ENCODE assay signal across 25 mouse cellular contexts in genomic region chr16:35788330-35788729, GRCm38 (mm10). TPM values are rescaled to one million over a fixed set of nuclear protein-coding genes. Genes with fewer than 3 reads are reported as not detected.
DNase-seq lines count a peak whose midpoint lies in the region; ATAC-seq and TF ChIP-seq lines count a peak whose summit lies in the region.
"Had no signal": no experiment of that assay in that cellular context is flagged by ENCODE, and none has a peak within 500 bp of the region (broad histone marks: within the 10 kb centered on the region; RNA-seq: fewer than 3 reads in every experiment).

No protein-coding gene starts in this region.

- ATAC-seq in hindbrain, embryonic 13.5 days (ENCODE audit: low FRiP score), result no peak
- ATAC-seq in hindbrain, embryonic 16.5 days, result no peak
- ATAC-seq in heart, embryonic 16.5 days (replicated peaks; ENCODE audit: extremely low read depth, insufficient read depth, low FRiP score), result peak; percentile 85
- ATAC-seq: forebrain, embryonic 14.5 days; midbrain, embryonic 16.5 days had no signal

- H3K9me3 ChIP-seq in hindbrain, embryonic 13.5 days, result no peaks in the 10 kb centered on the region
- no peaks in the 10 kb centered on the region for H3K9me3 ChIP-seq in hindbrain, embryonic 16.5 days (ENCODE audit: control insufficient read depth, low read length)
- H3K9me3 ChIP-seq in heart, embryonic 16.5 days (replicated peaks; ENCODE audit: control insufficient read depth, low read length), result no peaks in the 10 kb centered on the region
- H3K9me3 ChIP-seq in limb, embryonic 10.5 days (replicated peaks), result no peaks in the 10 kb centered on the region
- H3K9me3 ChIP-seq: embryonic facial prominence, embryonic 12.5 days; G1E; limb, embryonic 13.5 days; lung, embryonic 15.5 days; neural tube, embryonic 13.5 days had no signal

- no peak for TF ChIP-seq CTCF in gastrocnemius, adult 2 months (IDR thresholded peaks at IDR 0.05)

- peak; percentile 35 for DNase-seq in gastrocnemius, adult 2 months
- DNase-seq in gastrocnemius, postnatal 10 days, result no peak
- no peak for DNase-seq in adrenal gland, postnatal 10 days
- DNase-seq in limb, embryonic 10.5 days (ENCODE audit: low spot score), result no peak
- DNase-seq: adrenal gland, adult 8-10 months; cerebellum, adult 11 months; cerebellum, adult 9-10 months; cerebellum, postnatal 36 days; kidney, adult 11 months; kidney, postnatal 14 days; layer of hippocampus, adult 9-11 months; thymus, postnatal 4 days had no signal

- intact Hi-C loops in gastrocnemius, adult 2 months (cut with DNase I), result no loop called here

- peaks cover 14% of the 10 kb centered on the region; the same call in 1 of the 2 replicates for H3K36me3 ChIP-seq in hindbrain, embryonic 13.5 days
- H3K36me3 ChIP-seq in hindbrain, embryonic 16.5 days (ENCODE audit: control insufficient read depth, insufficient read depth, low read length), result peaks cover 8% of the 10 kb centered on the region
- H3K36me3 ChIP-seq in heart, embryonic 16.5 days (ENCODE audit: control insufficient read depth, insufficient read depth), result peaks cover 3% of the 10 kb centered on the region; the same call in 1 of the 2 replicates
- H3K36me3 ChIP-seq in limb, embryonic 10.5 days, result peaks cover 40% of the 10 kb centered on the region

- H3K9ac ChIP-seq in hindbrain, embryonic 13.5 days, result no peak overlapping the region
- H3K9ac ChIP-seq in hindbrain, embryonic 16.5 days (ENCODE audit: low read depth, low read length), result no peak overlapping the region
- no peak overlapping the region for H3K9ac ChIP-seq in heart, embryonic 16.5 days (ENCODE audit: low read length)
- H3K9ac ChIP-seq: embryonic facial prominence, embryonic 12.5 days; limb, embryonic 13.5 days; lung, embryonic 15.5 days; neural tube, embryonic 13.5 days had no signal

- WGBS in hindbrain, embryonic 13.5 days, result 96% methylated on average over 6 of the region's 6 CpGs
- 89% methylated on average over 6 of the region's 6 CpGs for WGBS in hindbrain, embryonic 16.5 days
- 55% methylated on average over 6 of the region's 6 CpGs for WGBS in heart, embryonic 16.5 days
- WGBS in limb, embryonic 10.5 days, result 96% methylated on average over 6 of the region's 6 CpGs

- H3K4me1 ChIP-seq in hindbrain, embryonic 13.5 days (replicated peaks), result peaks cover 11% of the 10 kb centered on the region
- no peaks in the 10 kb centered on the region for H3K4me1 ChIP-seq in hindbrain, embryonic 16.5 days (ENCODE audit: control insufficient read depth, insufficient read depth, low read depth, low read length)
- peaks cover 5% of the 10 kb centered on the region for H3K4me1 ChIP-seq in heart, embryonic 16.5 days (ENCODE audit: control insufficient read depth, insufficient read depth, low read length)
- H3K4me1 ChIP-seq in limb, embryonic 10.5 days, result no peaks in the 10 kb centered on the region
- H3K4me1 ChIP-seq: embryonic facial prominence, embryonic 12.5 days; limb, embryonic 13.5 days; lung, embryonic 15.5 days had no signal

- no peaks in the 10 kb centered on the region for H3K27me3 ChIP-seq in hindbrain, embryonic 13.5 days
- no peaks in the 10 kb centered on the region for H3K27me3 ChIP-seq in hindbrain, embryonic 16.5 days (replicated peaks; ENCODE audit: control insufficient read depth, insufficient read depth, low read length)
- H3K27me3 ChIP-seq in heart, embryonic 16.5 days (ENCODE audit: control insufficient read depth, insufficient read depth, low read length), result no peaks in the 10 kb centered on the region
- no peaks in the 10 kb centered on the region for H3K27me3 ChIP-seq in limb, embryonic 10.5 days (ENCODE audit: low read depth, poor library complexity, severe bottlenecking)
- H3K27me3 ChIP-seq: embryonic facial prominence, embryonic 12.5 days; limb, embryonic 13.5 days; lung, embryonic 15.5 days; neural tube, embryonic 13.5 days had no signal

- H3K27ac ChIP-seq in gastrocnemius, adult 2 months, result peak overlapping the region; percentile 83
- 0 out of 2 replicates have a peak overlapping the region, but pooled peaks have one; percentile 61 for H3K27ac ChIP-seq in hindbrain, embryonic 13.5 days
- no peak overlapping the region for H3K27ac ChIP-seq in hindbrain, embryonic 16.5 days (ENCODE audit: low read depth, low read length)
- peak overlapping the region; percentile 80 for H3K27ac ChIP-seq in heart, embryonic 16.5 days (ENCODE audit: low read length)
- no peak overlapping the region for H3K27ac ChIP-seq in limb, embryonic 10.5 days
- H3K27ac ChIP-seq: embryonic facial prominence, embryonic 12.5 days; limb, embryonic 13.5 days; lung, embryonic 15.5 days had no signal

- no peak overlapping the region for H3K4me2 ChIP-seq in hindbrain, embryonic 13.5 days
- no peak overlapping the region for H3K4me2 ChIP-seq in hindbrain, embryonic 16.5 days (ENCODE audit: low read length)
- H3K4me2 ChIP-seq in heart, embryonic 16.5 days (ENCODE audit: low read depth, low read length), result no peak overlapping the region; the same call in 1 of the 2 replicates
- H3K4me2 ChIP-seq: embryonic facial prominence, embryonic 12.5 days; limb, embryonic 13.5 days; liver, embryonic 11.5 days; lung, embryonic 15.5 days; midbrain, embryonic 11.5 days; neural tube, embryonic 13.5 days had no signal

- peak overlapping the region; percentile 36 for H3K4me3 ChIP-seq in gastrocnemius, adult 2 months
- no peak overlapping the region for H3K4me3 ChIP-seq in hindbrain, embryonic 13.5 days
- H3K4me3 ChIP-seq in hindbrain, embryonic 16.5 days (ENCODE audit: low read length), result no peak overlapping the region
- H3K4me3 ChIP-seq in heart, embryonic 16.5 days (ENCODE audit: low read length), result no peak overlapping the region
- no peak overlapping the region for H3K4me3 ChIP-seq in limb, embryonic 10.5 days
- H3K4me3 ChIP-seq: embryonic facial prominence, embryonic 12.5 days; limb, embryonic 13.5 days; lung, embryonic 15.5 days; myocyte; neural tube, embryonic 13.5 days had no signal

RNA-seq across cellular contexts. Expression of gene Hspbap1, which starts 18.2 kb away (rescaled TPM):
- 1 to 10 TPM; 3.1 to 3.3 TPM for total RNA-seq in gastrocnemius, adult 2 months (2021)
- 1 to 10 TPM; 2.6 to 3.7 TPM for total RNA-seq in gastrocnemius, postnatal 10 days (2021)
- polyA plus RNA-seq in hindbrain, embryonic 13.5 days (2015; fragmentation: Nextera tagmentation; extraction: Ambion mirVana), result 18.6 and 18.8 TPM in 2 replicates
- 12.7 and 13.9 TPM in 2 replicates for polyA plus RNA-seq in hindbrain, embryonic 16.5 days (2015; fragmentation: Nextera tagmentation; extraction: Ambion mirVana)
- polyA plus RNA-seq in heart, embryonic 16.5 days (2015; fragmentation: Nextera tagmentation; extraction: Ambion mirVana), result 8.3 and 9.4 TPM in 2 replicates
- 1 to 10 TPM; 4.2 to 4.7 TPM for total RNA-seq in adrenal gland, postnatal 10 days (2021)
- 27.1 and 34.4 TPM in 2 replicates for polyA plus RNA-seq in limb, embryonic 10.5 days (2016; fragmentation: Nextera tagmentation; extraction: Ambion mirVana)

RNA-seq across cellular contexts. Expression of gene Dirc2, which starts 19.2 kb away (rescaled TPM):
- 10 to 100 TPM; 53.7 to 70.8 TPM for total RNA-seq in gastrocnemius, adult 2 months (2021)
- total RNA-seq in gastrocnemius, postnatal 10 days (2021), result 10 to 100 TPM; 29.2 to 35.4 TPM
- polyA plus RNA-seq in hindbrain, embryonic 13.5 days (2015; fragmentation: Nextera tagmentation; extraction: Ambion mirVana), result 27.1 and 30.8 TPM in 2 replicates
- 31.9 and 34.1 TPM in 2 replicates for polyA plus RNA-seq in hindbrain, embryonic 16.5 days (2015; fragmentation: Nextera tagmentation; extraction: Ambion mirVana)
- 10.1 and 12.0 TPM in 2 replicates for polyA plus RNA-seq in heart, embryonic 16.5 days (2015; fragmentation: Nextera tagmentation; extraction: Ambion mirVana)
- total RNA-seq in adrenal gland, postnatal 10 days (2021), result 10 to 100 TPM; 27.0 to 30.1 TPM
- 10.7 and 13.3 TPM in 2 replicates for polyA plus RNA-seq in limb, embryonic 10.5 days (2016; fragmentation: Nextera tagmentation; extraction: Ambion mirVana)

Comparison
In these comparisons a context has a peak if more than half of its experiments do, and no peak if none do; other contexts are left out.
1. H3K27ac ChIP-seq: peak in gastrocnemius, adult 2 months (single experiment), hindbrain, embryonic 13.5 days (single experiment) and heart, embryonic 16.5 days (single experiment); none in hindbrain, embryonic 16.5 days (single experiment) and limb, embryonic 10.5 days (single experiment).